Mouse (Mus musculus): Measurements from ENCODE around the gene Inf2.

GRCm38 (mm10) chr12:112575274-112575986 is 13.2 kb upstream of the Inf2 start:
- TF ChIP-seq CTCF (IDR thresholded peaks at IDR 0.05; ENCODE audit: control insufficient read depth, insufficient read depth, insufficient replicate concordance, low read depth, low read length): no peak
- no peak for TF ChIP-seq POLR2A (IDR thresholded peaks at IDR 0.05; ENCODE audit: control insufficient read depth, low read depth, low read length)
